Mouse (Mus musculus) heart, postnatal 36 days (tissue): ENCODE results near the gene Syt9. TPM values are rescaled to one million over a fixed set of nuclear protein-coding genes. Genes with fewer than 3 reads are reported as not detected.

Experiments used
- DNase-seq, 2 experiments: peaks; one replicate each; pipeline ENCODE4 v3.0.0; 2021 to 2022
- intact Hi-C: fragments of 180-260 bp; cut with DNase I; formaldehyde crosslinking; loops from one replicate; pipeline ENCODE4 v1.15.1; 2025
- total RNA-seq, 2 experiments: library from RNA; stranded (reverse); gene quantifications; 2 replicates each; pipeline ENCODE4 v1.2.3; 2021

The Syt9 gene
- total RNA-seq, 2 experiments from 2014 or later, result not detected

DNA sequence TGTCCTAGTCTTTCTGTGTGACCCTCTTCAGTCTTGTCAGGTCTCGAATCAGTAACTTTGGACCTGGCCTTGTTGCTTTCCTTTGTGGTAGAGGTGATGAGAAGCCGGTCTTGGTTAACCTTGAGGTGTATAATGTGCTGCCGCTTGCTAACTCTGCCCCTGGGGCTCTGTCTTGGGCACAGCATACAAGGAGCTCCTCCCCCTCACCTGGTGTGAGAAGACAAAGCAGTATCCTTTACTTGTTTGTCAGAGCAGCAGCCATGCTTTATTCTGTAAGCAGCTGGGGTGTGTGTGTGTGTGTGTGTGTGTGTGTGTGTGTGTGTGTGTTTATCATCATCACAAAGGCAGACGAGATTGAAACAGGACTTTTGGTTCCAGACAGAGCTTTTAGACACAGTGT is 164.8 kb downstream of the Syt9 start:
- DNase-seq, result no peak
- intact Hi-C loops, result no loop called here

DNA sequence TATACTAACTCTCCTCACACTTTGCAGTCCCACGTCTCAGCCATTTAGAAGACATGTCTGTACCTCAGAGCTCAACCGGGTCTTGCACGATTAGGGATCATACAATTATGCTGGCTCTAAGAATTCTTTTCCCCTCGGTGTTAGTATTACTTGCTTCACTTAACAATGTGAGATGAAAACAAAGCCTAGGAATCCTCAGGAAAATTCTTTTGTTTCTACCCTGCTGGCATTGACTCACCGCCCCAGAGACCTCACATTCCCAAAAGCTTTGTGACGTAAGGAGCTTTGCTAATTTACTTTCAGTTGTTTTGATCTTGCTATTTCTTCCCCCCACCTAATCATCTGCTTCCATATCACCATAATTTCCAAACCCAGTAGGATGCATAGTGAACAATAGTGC is 166.0 kb downstream of the Syt9 start:
- intact Hi-C loops, result no loop called here
- no peak for DNase-seq

DNA sequence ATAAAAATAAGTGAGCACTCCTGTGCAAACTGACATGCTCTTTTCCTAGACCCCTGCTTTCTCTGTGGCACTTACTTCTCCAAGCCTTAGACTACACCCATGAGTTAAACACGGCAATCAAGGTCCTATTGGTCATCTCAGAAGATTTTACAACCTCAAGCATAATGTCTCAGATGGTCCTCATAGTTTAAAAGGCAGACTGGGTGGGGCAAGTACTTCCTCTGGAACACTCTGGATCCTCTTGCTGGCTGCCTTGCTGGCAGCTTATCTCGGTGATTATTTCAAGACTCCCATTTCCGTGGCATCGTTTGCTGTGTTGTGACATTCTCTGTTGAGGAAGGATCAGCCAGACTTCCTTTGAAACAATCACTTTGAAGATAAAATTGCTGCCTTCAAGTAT is 169.5 kb downstream of the Syt9 start:
- intact Hi-C loops, result no loop called here
- DNase-seq, result no peak

DNA sequence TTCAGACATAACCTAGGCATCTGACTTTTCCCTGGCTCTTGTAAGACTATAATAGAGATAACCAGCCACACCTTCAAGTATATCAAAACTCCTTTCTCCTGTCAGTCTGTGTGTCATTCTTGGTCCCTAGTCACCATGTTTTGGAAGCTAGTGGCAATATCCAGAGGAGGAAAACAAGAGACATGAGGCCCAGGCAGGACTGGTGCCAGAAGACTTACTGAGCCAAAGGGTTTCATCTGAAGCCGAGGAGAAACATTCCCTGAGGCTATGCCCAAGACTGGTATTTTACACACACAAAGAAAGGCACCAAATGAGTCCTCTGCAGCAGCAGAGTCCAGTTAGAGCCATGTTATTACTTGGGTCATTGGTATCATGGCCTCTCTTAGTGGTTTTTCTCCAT is 174.5 kb downstream of the Syt9 start:
- intact Hi-C loops, result no loop called here
- DNase-seq, result no peak

DNA sequence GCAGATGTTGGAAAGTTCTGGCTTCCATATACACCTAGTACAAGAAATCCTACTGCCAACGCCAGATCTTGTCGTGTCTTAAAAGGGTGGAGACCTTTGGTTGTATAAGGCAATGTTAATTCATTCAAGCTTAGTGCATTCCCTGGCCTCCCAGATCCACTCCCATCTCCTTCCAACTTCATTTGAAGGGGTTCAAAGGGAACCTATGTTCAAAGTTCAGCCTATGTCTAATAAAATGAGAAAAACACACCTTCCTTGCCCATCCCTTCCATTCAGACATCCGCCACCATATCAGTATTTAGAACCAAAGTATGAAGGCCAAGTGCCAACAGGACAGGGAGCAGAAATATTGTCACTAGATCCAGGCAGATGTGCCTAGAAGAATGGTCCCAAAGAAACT is 177.3 kb downstream of the Syt9 start:
- intact Hi-C loops, result no loop called here
- DNase-seq, result no peak

DNA sequence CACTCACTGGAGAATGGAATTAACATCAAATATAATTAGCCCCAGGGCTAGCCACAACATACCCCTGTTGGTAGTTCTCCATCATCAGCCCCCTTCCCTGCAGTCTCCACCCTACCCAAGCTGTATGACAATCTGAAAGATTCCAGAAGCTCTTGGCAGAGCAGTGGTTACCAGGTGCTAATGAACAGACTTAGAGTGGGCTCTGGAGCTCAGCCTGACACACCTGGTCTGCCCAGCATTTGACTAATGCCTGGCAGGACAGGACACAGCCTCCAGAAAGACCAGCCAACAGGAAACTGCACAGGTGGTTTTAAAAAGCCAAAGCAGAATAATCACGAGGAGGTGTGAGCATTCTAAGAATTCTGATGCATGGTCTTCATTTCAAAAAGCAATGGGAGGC is 182.9 kb downstream of the Syt9 start:
- DNase-seq, result no peak
- intact Hi-C loops, result no loop called here

DNA sequence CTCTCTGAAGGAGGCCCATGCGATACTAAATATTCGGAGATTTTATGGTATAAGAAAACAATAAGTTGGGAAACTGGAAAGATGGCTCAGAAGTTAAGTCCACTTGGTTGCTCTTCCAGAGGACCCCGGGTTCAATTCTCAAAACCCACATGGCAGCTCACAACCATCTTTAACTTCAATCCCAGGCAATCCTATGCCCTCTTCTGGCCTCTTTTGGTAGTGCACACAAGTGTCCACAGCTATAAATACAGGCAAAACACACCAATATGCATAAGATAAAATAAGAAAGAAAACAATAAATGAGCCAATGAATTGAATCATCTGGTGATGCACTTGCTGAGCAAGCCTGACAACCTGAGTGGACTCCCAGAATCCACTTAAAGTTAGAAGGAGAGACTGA is 185.4 kb downstream of the Syt9 start:
- DNase-seq, result no peak
- intact Hi-C loops, result no loop called here

DNA sequence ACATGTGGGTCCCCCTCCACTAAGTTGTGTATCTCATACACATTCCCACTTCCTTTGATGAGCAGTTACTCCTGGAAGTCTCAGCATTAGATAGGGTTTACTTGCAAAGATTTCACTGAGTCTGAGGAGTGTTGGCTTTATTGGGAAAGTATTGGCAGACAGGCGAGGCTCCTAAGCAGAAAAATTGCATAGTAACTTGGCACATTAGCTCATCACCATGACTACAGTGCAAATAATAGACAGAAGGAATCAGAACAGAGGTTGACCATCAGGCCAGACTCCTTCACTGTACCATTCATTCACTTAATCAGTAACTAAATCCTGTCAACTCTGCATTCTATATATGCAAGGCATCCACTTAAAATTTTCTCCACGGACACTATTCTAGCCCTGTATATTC is 190.1 kb downstream of the Syt9 start:
- DNase-seq, result no peak
- intact Hi-C loops, result no loop called here

DNA sequence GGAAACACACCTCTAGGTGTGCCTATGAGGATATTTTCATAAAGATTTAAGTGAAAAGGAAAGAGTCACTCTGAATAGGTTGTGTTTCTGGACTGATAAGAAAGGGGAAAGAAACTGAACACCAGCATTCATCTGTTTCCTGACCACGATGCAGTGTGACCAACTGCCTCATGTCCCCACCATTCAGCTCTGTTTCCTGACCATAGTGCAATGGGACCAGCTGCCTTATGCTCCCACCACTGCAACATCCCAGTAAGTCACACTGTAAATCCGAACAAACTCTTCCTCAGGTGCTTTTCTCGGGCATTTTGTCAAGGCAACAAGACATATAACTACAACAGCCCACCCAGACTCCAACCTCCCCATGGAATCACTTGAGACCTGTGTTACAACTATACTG is 191.1 kb downstream of the Syt9 start:
- intact Hi-C loops, result no loop called here
- DNase-seq, result no peak

DNA sequence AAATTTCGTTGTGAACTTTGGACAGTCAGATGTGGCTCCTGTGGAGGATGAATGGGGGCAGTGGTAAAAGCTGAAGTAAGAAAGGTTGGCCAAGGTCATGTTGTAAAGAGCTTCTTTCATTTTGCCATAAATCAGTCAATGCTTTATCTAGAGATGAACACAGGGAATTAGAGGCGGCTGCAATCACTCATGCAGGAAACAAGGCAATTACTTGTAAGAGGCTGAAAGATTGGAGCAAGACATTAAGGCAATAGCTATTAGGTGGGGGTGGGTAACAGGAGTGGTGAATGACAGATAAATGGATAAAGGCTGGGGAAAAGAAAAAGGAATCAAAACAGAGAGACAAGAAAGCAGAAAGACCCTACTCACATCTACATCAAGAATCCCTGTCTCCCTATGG is 193.2 kb downstream of the Syt9 start:
- intact Hi-C loops, result no loop called here
- no peak for DNase-seq

DNA sequence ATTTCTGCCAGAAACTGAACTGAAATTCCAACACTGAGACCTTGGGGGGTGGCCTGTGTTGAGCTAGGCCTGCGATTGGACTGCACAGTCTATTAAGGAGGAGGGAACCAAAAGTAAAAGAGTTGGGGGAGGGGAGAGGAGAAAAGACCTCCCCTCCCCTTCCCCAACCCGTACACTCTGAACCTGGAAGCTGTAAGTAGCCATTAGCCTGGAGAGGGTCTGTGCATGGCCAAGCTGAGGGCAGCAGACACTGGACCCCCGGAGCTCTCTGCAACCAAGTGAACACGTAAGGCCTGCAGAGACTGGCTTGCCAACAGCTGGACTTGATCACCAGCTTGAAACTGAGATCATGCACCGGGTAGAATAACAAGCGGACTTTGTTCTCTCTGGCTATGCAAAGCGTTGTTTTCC is 196.7 kb downstream of the Syt9 start, which contains the start of gene Olfml1:
TSS of gene Olfml1 (plus strand) at position 186 of the 411 bp plus-strand sequence.
- intact Hi-C loops, result loop anchor here (5.0 kb wide), 1 partner anchor 140 kb away; no protein-coding TSS in a partner anchor

DNA sequence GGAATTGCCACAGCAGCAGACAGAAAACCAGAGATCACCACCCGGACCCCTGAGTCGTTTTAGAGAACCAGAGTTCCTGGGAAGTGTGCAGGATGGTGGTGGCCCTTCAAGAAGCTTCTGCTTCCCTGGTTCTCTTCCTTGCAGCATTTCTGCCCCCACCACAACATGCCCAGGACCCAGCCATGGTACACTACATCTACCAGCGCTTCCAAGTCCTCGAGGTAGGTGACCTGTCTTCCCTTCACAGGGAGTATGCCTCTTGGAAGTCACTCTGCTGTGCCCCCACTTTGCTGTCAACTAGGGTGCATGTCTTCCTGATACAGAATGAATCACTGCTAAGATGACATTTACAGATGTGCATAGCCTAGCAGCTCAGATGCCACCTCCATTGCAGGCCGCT is 197.1 kb downstream of the Syt9 start:
- DNase-seq, result no peak
- intact Hi-C loops, result loop anchor here (5.0 kb wide), 1 partner anchor 140 kb away; no protein-coding TSS in a partner anchor

More for the DNA sequence above, 196.7 kb downstream of the Syt9 start, which contains the start of gene Olfml1:
- DNase-seq, result peak; percentile 38 to 58

DNA sequence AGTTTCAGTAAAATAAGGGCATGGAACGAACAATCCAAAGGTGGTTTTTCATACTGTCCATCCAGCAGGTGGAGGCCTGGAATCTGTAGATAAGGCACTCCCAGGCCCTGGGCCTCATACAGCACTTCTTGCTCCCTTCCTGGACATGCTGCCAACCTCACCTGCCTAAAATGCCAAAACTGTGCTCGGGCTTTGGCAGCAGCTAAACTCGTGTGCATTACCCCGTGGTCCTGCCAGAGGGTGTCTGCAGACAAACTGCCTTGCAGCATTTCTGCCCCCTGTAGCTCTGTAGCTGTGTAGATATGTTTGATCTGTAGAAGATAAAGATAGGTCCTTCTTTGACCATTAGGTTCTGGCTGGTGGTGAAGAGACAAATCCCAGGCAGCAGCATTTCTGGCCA is 198.4 kb downstream of the Syt9 start:
- intact Hi-C loops, result loop anchor here (5.0 kb wide), 1 partner anchor 138 kb away; no protein-coding TSS in a partner anchor
- DNase-seq, result no peak

DNA sequence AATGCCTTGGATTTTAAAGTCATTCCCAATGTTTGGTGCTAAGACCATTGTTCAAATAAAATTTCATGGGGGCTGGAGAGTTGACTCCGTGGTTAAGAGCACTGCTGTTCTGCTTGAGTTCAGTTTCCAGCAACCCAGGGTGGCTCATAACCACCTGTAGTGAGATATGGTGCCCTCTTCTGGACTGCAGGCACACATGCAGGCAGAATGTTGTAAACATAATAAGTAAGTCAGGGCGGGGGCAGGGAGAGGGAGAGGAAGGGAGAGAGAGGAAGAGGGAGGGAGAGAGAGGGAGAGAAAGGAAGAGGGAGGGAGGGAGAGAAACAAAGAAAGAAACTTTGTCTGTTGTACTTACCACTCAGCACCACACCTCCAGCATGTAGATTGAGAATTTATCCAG is 203.3 kb downstream of the Syt9 start:
- intact Hi-C loops, result no loop called here
- DNase-seq, result no peak

DNA sequence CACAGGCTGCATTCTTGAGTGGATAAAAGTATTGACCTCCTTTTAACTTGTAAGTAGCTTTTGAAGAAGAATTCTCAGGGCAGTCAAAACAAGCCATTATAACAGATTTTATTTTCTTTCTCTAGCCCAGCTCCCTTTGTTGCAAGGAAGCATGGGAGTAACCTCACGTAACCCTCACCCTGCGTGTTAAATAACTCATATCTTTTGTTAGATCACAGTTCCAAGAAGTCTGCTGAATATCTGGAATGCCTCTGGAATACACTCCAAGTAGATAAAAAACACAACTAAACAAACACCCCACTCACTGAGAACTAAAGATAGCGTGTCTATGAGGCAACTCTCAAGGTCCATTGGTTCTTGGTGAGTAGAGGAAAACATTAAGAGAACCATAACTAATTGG is 203.7 kb downstream of the Syt9 start:
- intact Hi-C loops, result no loop called here
- DNase-seq, result no peak

DNA sequence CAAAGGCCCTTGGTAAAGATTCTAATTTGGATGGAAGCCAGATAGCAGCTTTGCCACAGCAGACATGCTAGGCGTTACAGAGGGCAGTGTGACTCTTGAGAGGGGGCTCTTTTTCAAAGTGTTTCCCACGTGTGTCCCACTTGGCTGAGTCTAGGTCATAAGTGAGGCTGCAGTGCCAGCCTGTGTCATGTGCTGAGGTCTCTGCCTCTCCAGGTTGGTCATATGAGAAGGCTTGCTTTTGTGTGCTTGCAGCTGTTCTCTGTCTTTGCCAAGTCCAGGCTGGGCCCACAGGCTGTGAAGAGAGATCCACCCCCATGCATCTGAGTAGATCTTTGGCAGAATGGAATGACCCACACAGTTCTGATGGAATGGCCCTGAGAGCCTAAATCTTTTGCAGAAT is 222.1 kb downstream of the Syt9 start:
- peak; percentile 15 to 43 for DNase-seq
- intact Hi-C loops, result no loop called here

DNA sequence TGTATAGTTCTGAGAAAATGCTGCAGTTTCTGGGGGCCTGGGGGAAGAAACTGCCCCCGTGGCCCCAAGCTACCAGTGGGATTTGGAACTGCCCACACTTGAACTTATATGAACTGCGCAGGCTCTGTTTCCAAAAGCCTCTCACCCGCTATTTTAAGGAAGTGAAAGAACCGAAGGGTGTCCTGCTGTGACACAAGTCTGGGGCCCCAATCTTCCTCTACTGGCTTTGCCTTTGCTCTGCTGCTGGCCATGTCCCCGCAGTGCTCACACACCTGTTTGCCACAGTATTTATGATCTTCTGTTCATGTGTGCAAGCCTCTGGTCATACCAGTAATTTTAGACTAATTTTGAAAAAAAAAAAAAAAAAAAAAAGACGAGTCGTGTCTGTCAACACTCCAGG is 223.4 kb downstream of the Syt9 start:
- intact Hi-C loops, result no loop called here
- peak; percentile 14 to 31 for DNase-seq

DNA sequence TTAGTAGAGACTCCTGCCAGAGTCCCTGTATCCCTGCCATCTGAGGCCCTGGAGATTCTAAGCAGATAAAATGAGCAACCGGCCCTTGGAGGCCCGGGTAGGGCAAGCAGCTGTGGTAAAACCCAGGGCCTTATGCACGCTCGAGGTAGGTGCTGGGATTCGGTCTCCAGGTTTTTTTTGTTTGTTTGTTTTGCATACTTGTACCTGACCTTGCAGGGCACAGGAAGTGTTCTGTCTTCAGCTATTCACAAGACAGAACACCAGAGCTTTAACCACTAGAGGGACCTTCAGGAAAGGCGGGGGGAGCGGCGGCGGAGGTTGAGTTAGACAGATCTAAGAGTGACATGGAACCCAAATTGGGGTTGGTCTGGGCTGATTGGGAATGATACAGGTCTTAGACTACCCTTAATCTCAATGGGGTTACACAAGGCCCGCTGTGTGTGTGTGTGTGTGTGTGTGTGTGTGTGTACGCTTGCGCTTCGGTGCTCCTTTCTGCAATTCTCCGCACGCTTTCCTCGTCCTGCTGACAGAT is 223.9 kb downstream of the Syt9 start:
- intact Hi-C loops, result no loop called here
- DNase-seq, result peak; percentile 46 to 57

DNA sequence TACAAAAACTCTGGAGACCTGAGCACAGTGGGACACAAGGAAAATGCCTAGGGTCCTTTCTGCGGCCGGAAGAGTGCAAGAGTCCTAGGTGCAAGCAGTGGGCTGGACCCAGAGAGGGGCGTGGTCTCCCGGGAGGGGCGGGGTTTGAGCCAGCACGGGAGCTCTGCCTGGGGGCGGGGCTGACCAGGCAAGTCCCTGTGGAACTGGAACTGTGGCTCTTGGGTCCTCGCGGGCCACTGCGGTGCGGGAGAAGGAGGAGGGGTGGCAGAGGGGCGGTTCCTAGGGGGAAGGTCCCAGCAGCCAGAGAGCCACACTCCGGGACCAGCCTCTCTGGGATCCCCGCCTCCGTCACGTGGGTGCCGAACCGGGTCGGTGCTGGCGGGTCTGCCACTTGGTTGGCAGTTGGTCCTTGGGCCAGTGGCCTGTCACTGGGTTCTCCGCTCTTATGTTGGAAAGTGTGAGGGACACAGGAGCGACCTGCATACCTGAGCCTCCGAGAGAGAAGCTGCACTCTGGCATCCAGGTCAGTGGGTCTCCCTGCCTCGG is 224.4 kb downstream of the Syt9 start, which contains the start of gene Ppfibp2:
TSS of gene Ppfibp2 (plus strand) at position 351 of the 546 bp plus-strand sequence.
- peak; percentile 91 for DNase-seq
- intact Hi-C loops, result loop anchor here (5.0 kb wide), 1 partner anchor 67 kb away; no protein-coding TSS in a partner anchor

DNA sequence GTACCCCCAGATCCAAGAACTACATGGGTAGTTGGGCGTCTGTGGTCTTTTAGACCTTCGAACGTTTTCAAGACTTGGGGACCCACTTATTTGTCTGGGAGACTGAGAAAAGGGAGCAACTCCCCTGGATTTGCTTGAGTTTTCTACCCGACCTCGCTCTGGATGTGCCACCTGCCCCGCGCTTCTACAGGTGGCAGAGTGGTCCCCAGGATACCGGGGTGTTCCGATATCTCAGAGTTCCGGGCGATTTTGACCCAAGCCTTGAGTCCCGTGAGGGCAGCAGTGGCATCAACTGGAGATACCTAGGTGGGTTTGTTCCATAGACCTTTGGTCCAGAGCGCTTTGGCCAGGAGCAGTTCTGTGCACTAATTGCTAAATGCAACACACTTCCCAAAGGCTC is 224.9 kb downstream of the Syt9 start:
- DNase-seq, result no peak
- intact Hi-C loops, result loop anchor here (5.0 kb wide), 1 partner anchor 67 kb away; no protein-coding TSS in a partner anchor

DNA sequence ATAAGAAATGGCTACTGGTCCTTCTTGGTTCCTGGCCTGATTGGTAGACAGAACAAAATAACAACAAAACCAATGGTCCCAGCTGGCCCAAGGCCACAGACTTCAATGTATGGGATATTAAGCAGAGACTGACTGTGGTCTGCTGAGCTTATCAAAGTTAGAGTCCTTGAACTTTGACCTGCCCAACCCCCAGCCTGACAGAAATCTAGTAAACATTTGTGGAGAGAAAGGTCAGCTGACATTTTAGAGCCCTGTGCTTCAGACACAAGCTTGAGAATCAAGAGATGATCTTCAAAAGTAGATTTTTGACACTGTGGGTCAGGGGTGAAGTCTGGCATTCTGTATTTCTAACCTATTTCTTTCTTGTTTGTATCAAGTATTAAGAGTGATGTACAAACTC is 226.2 kb downstream of the Syt9 start:
- no peak for DNase-seq
- intact Hi-C loops, result loop anchor here (5.0 kb wide), 1 partner anchor 66 kb away; no protein-coding TSS in a partner anchor

DNA sequence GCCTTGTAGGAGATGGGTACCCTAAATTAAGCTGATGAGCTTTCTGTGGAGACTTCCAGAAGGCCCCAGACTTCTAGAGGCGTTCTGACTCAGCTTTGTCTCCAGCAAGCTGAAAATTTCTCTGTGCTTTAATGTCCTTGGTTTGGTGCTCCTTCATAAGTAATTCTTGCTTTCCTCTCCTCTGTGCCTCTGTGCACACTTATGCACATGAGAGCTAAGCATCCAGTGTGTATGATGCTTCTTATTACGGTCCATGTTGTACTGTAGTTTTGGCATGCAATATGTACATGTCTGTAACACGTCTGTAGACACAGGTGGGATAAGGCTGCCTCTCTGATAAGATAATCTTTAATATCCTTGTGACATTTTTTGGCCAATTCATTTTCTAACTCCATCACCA is 227.4 kb downstream of the Syt9 start:
- intact Hi-C loops, result loop anchor here (5.0 kb wide), 1 partner anchor 64 kb away; no protein-coding TSS in a partner anchor

More for the DNA sequence above, 227.4 kb downstream of the Syt9 start:
- DNase-seq, result no peak
